Mouse (Mus musculus) E14TG2a.4 (cell line): ENCODE measurements at regions not wholly inside any gene's neighbourhood (a gene's known extent, or its start where the extent isn't known, plus 50 kb on each side); places are given as distances from the start of the nearest gene placed in this dataset.

Source experiments
- CTCF ChIP-seq: conservative IDR thresholded peaks from 2 replicates; pipeline ENCODE4 v1.5.1; 2014; ENCODE audit warnings: low read length
- NANOG ChIP-seq: IDR thresholded peaks from 2 replicates; pipeline ENCODE4 v1.6.1; 2014; ENCODE audit warnings: borderline replicate concordance, low read length, mixed read lengths
- POU5F1 ChIP-seq: IDR thresholded peaks from 2 replicates; pipeline ENCODE4 v1.6.1; 2014; ENCODE audit warnings: low read length, borderline replicate concordance

GRCm38 (mm10) chr14:71249387-71249965 is 649.8 kb upstream of the Fam160b2 start:
- no peak for TF ChIP-seq CTCF
- TF ChIP-seq NANOG, result no peak
- no peak for TF ChIP-seq POU5F1
